Mouse (Mus musculus): Measurements from ENCODE around the gene Susd1.

- TF ChIP-seq NRF1 (IDR thresholded peaks at IDR 0.05; ENCODE audit: insufficient read depth, low read depth, low read length, poor library complexity, severe bottlenecking), result no peak
- no peak for TF ChIP-seq EP300 (IDR thresholded peaks at IDR 0.05; ENCODE audit: low read depth in 1 of 2, low read length in 2 of 2)
- no peak for TF ChIP-seq CTCF (IDR thresholded peaks at IDR 0.05 in 2 of 3, conservative IDR thresholded peaks at IDR 0.05 in 1 of 3; ENCODE audit: control insufficient read depth in 1 of 3, insufficient read depth in 1 of 3, low read depth in 2 of 3, low read length in 3 of 3, poor library complexity in 1 of 3, severe bottlenecking in 1 of 3)
- no peak for TF ChIP-seq TAL1 (IDR thresholded peaks at IDR 0.05; ENCODE audit: low read length)
- no peak for TF ChIP-seq SMC3 (IDR thresholded peaks at IDR 0.05; ENCODE audit: low read depth, low read length)
- no peak for TF ChIP-seq POLR2AphosphoS5 (IDR thresholded peaks at IDR 0.05; ENCODE audit: borderline replicate concordance, low read depth, low read length)
- no peak for TF ChIP-seq POLR2A (IDR thresholded peaks at IDR 0.05; ENCODE audit: control insufficient read depth in 1 of 2, insufficient read depth in 1 of 2, low read depth in 1 of 2, low read length in 2 of 2, poor library complexity in 1 of 2)
- TF ChIP-seq USF1 (IDR thresholded peaks at IDR 0.05; ENCODE audit: low read depth, low read length), result no peak
- no peak for TF ChIP-seq ZC3H11A (IDR thresholded peaks at IDR 0.05; ENCODE audit: low read depth, low read length)
- TF ChIP-seq UBTF (IDR thresholded peaks at IDR 0.05; ENCODE audit: borderline replicate concordance, insufficient read depth, low read depth, low read length), result no peak
- TF ChIP-seq ZNF384 (IDR thresholded peaks at IDR 0.05; ENCODE audit: low read depth, low read length), result no peak
- no peak for TF ChIP-seq HCFC1 (IDR thresholded peaks at IDR 0.05; ENCODE audit: low read depth, low read length)
Measured at GRCm38 (mm10) chr4:59315553-59316405, 122.7 kb downstream of the Susd1 start.

Measured in MEL (cell line).